In the genomic region with DNA sequence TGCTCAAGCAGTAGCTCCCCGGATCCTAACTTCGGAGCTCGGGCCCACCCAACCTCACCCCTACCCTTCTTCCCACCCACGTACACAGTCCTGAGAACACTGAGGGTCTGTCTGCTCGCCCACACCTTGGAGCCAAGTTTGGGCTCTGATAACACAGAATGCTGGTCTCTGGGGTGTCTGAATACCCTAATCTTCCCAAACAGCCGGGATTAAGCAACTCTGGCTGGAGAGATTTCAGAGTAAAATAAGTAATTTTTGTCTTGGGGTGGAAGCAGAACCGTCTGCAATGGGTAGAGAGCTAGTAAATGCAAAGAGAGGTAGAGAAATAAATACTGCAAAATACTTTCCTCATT, we compare ENCODE assay signal across 8 mouse cellular contexts. TPM values are rescaled to one million over a fixed set of nuclear protein-coding genes. Genes with fewer than 3 reads are reported as not detected.
DNase-seq lines count a peak whose midpoint lies in the region; ATAC-seq and TF ChIP-seq lines count a peak whose summit lies in the region.

No protein-coding gene starts in this region.

- TF ChIP-seq EP300 in heart, postnatal 0 days (IDR thresholded peaks at IDR 0.05; ENCODE audit: low read depth), result no peak

- no peaks in the 10 kb centered on the region for H3K27me3 ChIP-seq in heart, postnatal 0 days (ENCODE audit: control insufficient read depth, insufficient read depth, low read length)
- no peaks in the 10 kb centered on the region for H3K27me3 ChIP-seq in hindbrain, embryonic 16.5 days (replicated peaks; ENCODE audit: control insufficient read depth, insufficient read depth, low read length)
- no peaks in the 10 kb centered on the region for H3K27me3 ChIP-seq in midbrain, embryonic 15.5 days (replicated peaks)

- peaks cover 22% of the 10 kb centered on the region for H3K36me3 ChIP-seq in heart, postnatal 0 days (replicated peaks; ENCODE audit: control insufficient read depth, insufficient read depth, low read length)
- peaks cover 20% of the 10 kb centered on the region for H3K36me3 ChIP-seq in hindbrain, embryonic 16.5 days (ENCODE audit: control insufficient read depth, insufficient read depth, low read length)
- H3K36me3 ChIP-seq in midbrain, embryonic 15.5 days (replicated peaks), result peaks cover 27% of the 10 kb centered on the region

- no peaks in the 10 kb centered on the region; the same call in none of the 2 replicates for H3K4me1 ChIP-seq in heart, postnatal 0 days (ENCODE audit: control insufficient read depth, insufficient read depth)
- H3K4me1 ChIP-seq in hindbrain, embryonic 16.5 days (ENCODE audit: control insufficient read depth, insufficient read depth, low read depth, low read length), result peaks cover 22% of the 10 kb centered on the region
- H3K4me1 ChIP-seq in midbrain, embryonic 15.5 days, result peaks cover 43% of the 10 kb centered on the region

- no peaks in the 10 kb centered on the region for H3K9me3 ChIP-seq in heart, postnatal 0 days (replicated peaks; ENCODE audit: control insufficient read depth, low read length)
- no peaks in the 10 kb centered on the region for H3K9me3 ChIP-seq in hindbrain, embryonic 16.5 days (ENCODE audit: control insufficient read depth, low read length)
- H3K9me3 ChIP-seq in midbrain, embryonic 15.5 days, result no peaks in the 10 kb centered on the region

- WGBS in heart, postnatal 0 days, result 13% methylated on average over 7 of the region's 7 CpGs
- WGBS in hindbrain, embryonic 16.5 days, result 7% methylated on average over 7 of the region's 7 CpGs
- 1% methylated on average over 7 of the region's 7 CpGs for WGBS in midbrain, embryonic 15.5 days

- no peak for ATAC-seq in heart, postnatal 0 days (ENCODE audit: insufficient read depth, low read depth)
- ATAC-seq in hindbrain, embryonic 16.5 days, result no peak
- ATAC-seq in midbrain, embryonic 15.5 days (replicated peaks), result no peak
- ATAC-seq in activated CD4-positive, CD25-positive, alpha-beta regulatory T cell, adult 4 months, result no peak

- TF ChIP-seq CTCF in heart, postnatal 0 days (IDR thresholded peaks at IDR 0.05; ENCODE audit: low read depth), result no peak

- peak overlapping the region; percentile 95 for H3K4me2 ChIP-seq in heart, postnatal 0 days (ENCODE audit: low read depth, low read length)
- H3K4me2 ChIP-seq in hindbrain, embryonic 16.5 days (ENCODE audit: low read length), result peak overlapping the region; percentile 89
- peak overlapping the region; percentile 83 for H3K4me2 ChIP-seq in midbrain, embryonic 15.5 days

- peak overlapping the region; percentile 83; the same call in 1 of the 2 replicates for H3K9ac ChIP-seq in heart, postnatal 0 days (replicated peaks; ENCODE audit: low read depth, low read length)
- H3K9ac ChIP-seq in hindbrain, embryonic 16.5 days (ENCODE audit: low read depth, low read length), result peak overlapping the region; percentile 93
- peak overlapping the region; percentile 95 for H3K9ac ChIP-seq in midbrain, embryonic 15.5 days

- H3K27ac ChIP-seq in heart, postnatal 0 days (ENCODE audit: low read depth), result peak overlapping the region; percentile 83
- H3K27ac ChIP-seq in hindbrain, embryonic 16.5 days (ENCODE audit: low read depth, low read length), result peak overlapping the region; percentile 93
- H3K27ac ChIP-seq in midbrain, embryonic 15.5 days, result peak overlapping the region; percentile 92

- DNase-seq in heart, postnatal 0 days (ENCODE audit: low spot score), result no peak
- no peak for DNase-seq in heart, postnatal 4 days
- DNase-seq in c-Kit-positive CD71-positive TER-119-negative erythroid progenitor cells, embryonic 14.5 days (ENCODE audit: low read depth), result peak; percentile 82
- DNase-seq in layer of hippocampus, adult 9-11 months, result no peak
- DNase-seq in right cerebral cortex, postnatal 4 days, result no peak

- H3K4me3 ChIP-seq in heart, postnatal 0 days (ENCODE audit: low read depth, low read length), result peak overlapping the region; percentile 81
- peak overlapping the region; percentile 76 for H3K4me3 ChIP-seq in hindbrain, embryonic 16.5 days (ENCODE audit: low read length)
- peak overlapping the region; percentile 77 for H3K4me3 ChIP-seq in midbrain, embryonic 15.5 days

RNA-seq across cellular contexts. Expression of a gene that starts 1.6 kb away (rescaled TPM):
- total RNA-seq in heart, postnatal 0 days (2014; rRNA removed; ENCODE audit: low replicate concordance), result 35.4 and 36.4 TPM in 2 replicates
- polyA plus RNA-seq in heart, postnatal 0 days (2015; fragmentation: Nextera tagmentation; extraction: Ambion mirVana), result 26.9 and 27.6 TPM in 2 replicates
- 10 to 100 TPM; 64.6 to 65.6 TPM for total RNA-seq in heart, postnatal 4 days (2021)
- 63.4 and 74.4 TPM in 2 replicates for polyA plus RNA-seq in hindbrain, embryonic 16.5 days (2015; fragmentation: Nextera tagmentation; extraction: Ambion mirVana)
- polyA plus RNA-seq in midbrain, embryonic 15.5 days (2015; fragmentation: Nextera tagmentation; extraction: Ambion mirVana), result 89.2 and 90.9 TPM in 2 replicates
- polyA plus RNA-seq in activated CD4-positive, CD25-positive, alpha-beta regulatory T cell, adult 4 months (2017; shearing (Covaris generic)), result not detected

RNA-seq across cellular contexts. Expression of a gene that starts 29.3 kb away (rescaled TPM):
- total RNA-seq in heart, postnatal 0 days (2014; rRNA removed; ENCODE audit: low replicate concordance), result 0.57 TPM in 1 of 2 replicates, not detected in the other
- polyA plus RNA-seq in heart, postnatal 0 days (2015; fragmentation: Nextera tagmentation; extraction: Ambion mirVana), result 0.18 and 1.0 TPM in 2 replicates
- total RNA-seq in heart, postnatal 4 days (2021), result 1 to 10 TPM; 1.4 to 1.8 TPM
- 0.39 and 0.51 TPM in 2 replicates for polyA plus RNA-seq in hindbrain, embryonic 16.5 days (2015; fragmentation: Nextera tagmentation; extraction: Ambion mirVana)
- polyA plus RNA-seq in midbrain, embryonic 15.5 days (2015; fragmentation: Nextera tagmentation; extraction: Ambion mirVana), result 0.50 and 0.78 TPM in 2 replicates
- polyA plus RNA-seq in activated CD4-positive, CD25-positive, alpha-beta regulatory T cell, adult 4 months (2017; shearing (Covaris generic)), result under 1 TPM in 1 of 2 experiments, not detected in 1; 0.98 TPM

RNA-seq across cellular contexts. Expression of a gene that starts 34.4 kb away (rescaled TPM):
- total RNA-seq in heart, postnatal 0 days (2014; rRNA removed; ENCODE audit: low replicate concordance), result 41.2 and 51.6 TPM in 2 replicates
- 12.7 and 13.9 TPM in 2 replicates for polyA plus RNA-seq in heart, postnatal 0 days (2015; fragmentation: Nextera tagmentation; extraction: Ambion mirVana)
- total RNA-seq in heart, postnatal 4 days (2021), result 10 to 100 TPM; 37.5 to 42.0 TPM
- polyA plus RNA-seq in hindbrain, embryonic 16.5 days (2015; fragmentation: Nextera tagmentation; extraction: Ambion mirVana), result 23.7 and 28.0 TPM in 2 replicates
- polyA plus RNA-seq in midbrain, embryonic 15.5 days (2015; fragmentation: Nextera tagmentation; extraction: Ambion mirVana), result 45.9 and 54.5 TPM in 2 replicates
- polyA plus RNA-seq in activated CD4-positive, CD25-positive, alpha-beta regulatory T cell, adult 4 months (2017; shearing (Covaris generic)), result 1 to 10 TPM; 1.9 to 2.2 TPM

RNA-seq across cellular contexts. Expression of a gene that starts 56.1 kb away (rescaled TPM):
- not detected in 2 replicates for total RNA-seq in heart, postnatal 0 days (2014; rRNA removed; ENCODE audit: low replicate concordance)
- not detected in 2 replicates for polyA plus RNA-seq in heart, postnatal 0 days (2015; fragmentation: Nextera tagmentation; extraction: Ambion mirVana)
- total RNA-seq in heart, postnatal 4 days (2021), result not detected
- not detected in 2 replicates for polyA plus RNA-seq in hindbrain, embryonic 16.5 days (2015; fragmentation: Nextera tagmentation; extraction: Ambion mirVana)
- not detected in 2 replicates for polyA plus RNA-seq in midbrain, embryonic 15.5 days (2015; fragmentation: Nextera tagmentation; extraction: Ambion mirVana)
- not detected for polyA plus RNA-seq in activated CD4-positive, CD25-positive, alpha-beta regulatory T cell, adult 4 months (2017; shearing (Covaris generic))

Comparison
In these comparisons a context has a peak if more than half of its experiments do, and no peak if none do; other contexts are left out.
1. RNA of a gene that starts 1.6 kb away (polyA plus RNA-seq): 89.2 to 90.9 TPM in midbrain, embryonic 15.5 days, 63.4 to 74.4 TPM in hindbrain, embryonic 16.5 days and 26.9 to 27.6 TPM in heart, postnatal 0 days; not detected in activated CD4-positive, CD25-positive, alpha-beta regulatory T cell, adult 4 months; every median in the first group is over 10 times any median in the second.
2. Peak in every context shown above with its lines, with median percentiles within 50 percentile points of each other: H3K27ac ChIP-seq, H3K4me2 ChIP-seq, H3K4me3 ChIP-seq and H3K9ac ChIP-seq.